Mouse (Mus musculus): ENCODE data around the gene Slco2a1. TPM values are rescaled to one million over a fixed set of nuclear protein-coding genes. Genes with fewer than 3 reads are reported as not detected.

Slco2a1 gene
- total and polyA plus RNA-seq, 3 experiments: 0.01 to 0.11 TPM; not detected in 1

DNA sequence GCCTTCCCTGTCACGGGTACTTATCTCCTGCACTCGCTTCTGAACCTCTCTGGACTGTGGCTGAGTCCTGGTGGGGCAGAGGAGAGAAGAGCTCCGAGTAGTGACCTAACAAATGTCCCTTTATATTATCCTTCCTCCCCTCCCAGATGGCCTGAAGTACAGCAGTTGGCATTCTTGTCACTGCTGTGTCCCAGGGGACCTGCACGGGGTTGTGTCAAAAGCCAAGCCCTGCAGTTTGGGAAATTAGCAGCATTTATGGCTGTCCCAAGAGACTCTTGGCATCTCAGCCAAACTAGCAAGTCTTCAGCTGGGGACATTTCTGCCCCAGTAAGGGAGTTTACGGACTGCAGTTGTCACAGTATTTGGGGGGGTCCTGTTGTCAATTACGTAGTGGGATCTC lies 151.0 kb downstream of the Slco2a1 start:
- Histone ChIP-seq H3K36me3 (replicated peaks) (no peaks in the 10 kb centered on the region), H3K4me1 (ENCODE audit: insufficient read depth, low read depth, low read length) (peaks cover 2% of the 10 kb centered on the region), H3K4me3 (ENCODE audit: low read depth, low read length) (no peak overlapping the region), H3K9me3 (replicated peaks) (no peaks in the 10 kb centered on the region), H3K27me3 (ENCODE audit: insufficient read depth, low read length) (peaks cover 55% of the 10 kb centered on the region)
- TF ChIP-seq TAL1 (conservative IDR thresholded peaks at IDR 0.05; ENCODE audit: low read depth, low read length): no peak
- no peak for ATAC-seq (ENCODE audit: extremely low read depth, insufficient number of reproducible peaks, low FRiP score, poor library complexity, severe bottlenecking)
- no peak for DNase-seq (ENCODE audit: low spot score)

DNA sequence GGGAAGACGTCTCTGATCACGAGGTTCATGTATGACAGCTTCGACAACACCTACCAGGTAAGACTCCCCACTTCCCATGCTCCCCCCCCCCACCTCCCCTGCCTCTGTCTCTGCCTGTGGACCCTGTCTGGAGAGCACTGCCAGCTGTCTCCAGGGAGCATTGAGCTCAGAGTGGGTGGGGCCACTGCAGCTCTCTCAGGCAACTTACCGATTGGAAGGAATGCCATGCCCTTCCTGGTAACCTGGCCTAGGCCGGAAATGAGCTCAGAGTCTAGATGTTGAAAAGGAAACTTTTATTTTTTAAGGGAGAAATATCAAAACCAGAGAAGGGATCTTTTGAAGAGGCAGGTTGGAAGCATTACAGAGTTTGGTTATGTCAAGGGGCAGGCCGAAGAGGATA lies 151.9 kb downstream of the Slco2a1 start:
- H3K27me3 ChIP-seq (ENCODE audit: insufficient read depth, low read length): peaks cover 48% of the 10 kb centered on the region
- ATAC-seq (ENCODE audit: extremely low read depth, insufficient number of reproducible peaks, low FRiP score, poor library complexity, severe bottlenecking) (no peak), DNase-seq (ENCODE audit: low spot score) (no peak)
- no peak overlapping the region for H3K4me3 ChIP-seq (ENCODE audit: low read depth, low read length)
- no peaks in the 10 kb centered on the region for H3K4me1 ChIP-seq (ENCODE audit: insufficient read depth, low read depth, low read length)
- H3K9me3 ChIP-seq (replicated peaks): no peaks in the 10 kb centered on the region
- H3K36me3 ChIP-seq (replicated peaks): no peaks in the 10 kb centered on the region
- TF ChIP-seq GATA1 (IDR thresholded peaks at IDR 0.05; ENCODE audit: borderline replicate concordance, low read length): no peak
- no peak for TF ChIP-seq CTCF (IDR thresholded peaks at IDR 0.05; ENCODE audit: low read depth, low read length)
- TF ChIP-seq POLR2AphosphoS5 (IDR thresholded peaks at IDR 0.05; ENCODE audit: insufficient replicate concordance, low read depth, low read length): no peak
- no peak for TF ChIP-seq TAL1 (conservative IDR thresholded peaks at IDR 0.05; ENCODE audit: low read depth, low read length)
- TF ChIP-seq GATA2 (IDR thresholded peaks at IDR 0.05; ENCODE audit: borderline replicate concordance, low read depth, low read length): no peak

DNA sequence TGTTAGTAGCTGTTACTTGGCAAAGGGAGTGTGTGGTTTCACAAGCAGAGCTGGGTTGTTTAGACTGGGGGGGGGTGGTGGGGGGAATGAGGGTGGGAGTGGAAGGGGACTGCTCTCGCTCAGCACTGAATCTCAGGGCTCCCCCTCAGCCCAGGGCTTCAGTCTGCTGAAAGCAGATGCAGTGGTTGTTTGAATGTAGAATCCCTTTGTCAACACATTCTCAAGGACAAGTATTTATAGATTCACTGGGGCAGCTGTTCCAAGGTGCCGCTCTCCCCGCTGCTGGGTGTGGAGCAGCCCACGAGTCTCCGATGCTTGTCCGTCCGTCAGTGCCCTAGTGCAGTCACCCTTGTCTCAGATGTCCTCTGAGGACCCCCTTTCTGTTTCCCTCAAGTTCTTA lies 152.8 kb downstream of the Slco2a1 start:
- H3K27me3 ChIP-seq (ENCODE audit: insufficient read depth, low read length): peaks cover 45% of the 10 kb centered on the region
- H3K36me3 ChIP-seq (replicated peaks): no peaks in the 10 kb centered on the region
- H3K4me3 ChIP-seq (ENCODE audit: low read depth, low read length): no peak overlapping the region
- no peaks in the 10 kb centered on the region for H3K4me1 ChIP-seq (ENCODE audit: insufficient read depth, low read depth, low read length)
- ATAC-seq (ENCODE audit: extremely low read depth, insufficient number of reproducible peaks, low FRiP score, poor library complexity, severe bottlenecking) (no peak), DNase-seq (ENCODE audit: low spot score) (no peak)
- H3K9me3 ChIP-seq (replicated peaks): no peaks in the 10 kb centered on the region
- TF ChIP-seq CTCF (IDR thresholded peaks at IDR 0.05; ENCODE audit: low read depth, low read length) (no peak), GATA1 (IDR thresholded peaks at IDR 0.05; ENCODE audit: borderline replicate concordance, low read length) (no peak), POLR2AphosphoS5 (IDR thresholded peaks at IDR 0.05; ENCODE audit: insufficient replicate concordance, low read depth, low read length) (no peak), GATA2 (IDR thresholded peaks at IDR 0.05; ENCODE audit: borderline replicate concordance, low read depth, low read length) (no peak), TAL1 (conservative IDR thresholded peaks at IDR 0.05; ENCODE audit: low read depth, low read length) (no peak)

DNA sequence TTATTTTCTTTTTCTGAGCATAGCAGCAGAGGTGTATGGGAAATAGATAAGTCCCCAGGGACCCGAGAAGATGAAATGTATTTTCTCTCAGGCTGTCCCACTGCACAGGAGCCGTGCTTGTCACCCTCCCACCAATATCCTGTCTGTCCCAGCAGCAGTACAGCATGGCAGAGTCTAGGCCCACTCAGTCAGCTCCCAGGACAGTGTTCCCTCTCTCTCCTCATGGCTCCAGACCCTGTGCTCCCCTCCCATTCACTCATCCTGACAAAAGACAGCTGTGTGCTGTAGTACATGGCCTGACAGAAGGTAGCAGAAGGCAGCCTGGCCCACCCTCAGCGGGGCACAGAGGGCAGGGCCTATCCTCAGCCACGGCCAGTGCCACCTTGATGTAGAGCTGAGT lies 155.4 kb downstream of the Slco2a1 start:
- no peak overlapping the region for H3K4me3 ChIP-seq (ENCODE audit: low read depth, low read length)
- no peaks in the 10 kb centered on the region for H3K4me1 ChIP-seq (ENCODE audit: insufficient read depth, low read depth, low read length)
- ATAC-seq (ENCODE audit: extremely low read depth, insufficient number of reproducible peaks, low FRiP score, poor library complexity, severe bottlenecking) (no peak), DNase-seq (ENCODE audit: low spot score) (no peak)
- TF ChIP-seq POLR2AphosphoS5 (IDR thresholded peaks at IDR 0.05; ENCODE audit: insufficient replicate concordance, low read depth, low read length) (no peak), TAL1 (conservative IDR thresholded peaks at IDR 0.05; ENCODE audit: low read depth, low read length) (no peak), GATA2 (IDR thresholded peaks at IDR 0.05; ENCODE audit: borderline replicate concordance, low read depth, low read length) (no peak), CTCF (IDR thresholded peaks at IDR 0.05; ENCODE audit: low read depth, low read length) (no peak), GATA1 (IDR thresholded peaks at IDR 0.05; ENCODE audit: borderline replicate concordance, low read length) (no peak)
- H3K36me3 ChIP-seq (replicated peaks): no peaks in the 10 kb centered on the region
- H3K27me3 ChIP-seq (ENCODE audit: insufficient read depth, low read length): peaks cover 33% of the 10 kb centered on the region; the same call in 1 of the 2 replicates
- H3K9me3 ChIP-seq (replicated peaks): no peaks in the 10 kb centered on the region

DNA sequence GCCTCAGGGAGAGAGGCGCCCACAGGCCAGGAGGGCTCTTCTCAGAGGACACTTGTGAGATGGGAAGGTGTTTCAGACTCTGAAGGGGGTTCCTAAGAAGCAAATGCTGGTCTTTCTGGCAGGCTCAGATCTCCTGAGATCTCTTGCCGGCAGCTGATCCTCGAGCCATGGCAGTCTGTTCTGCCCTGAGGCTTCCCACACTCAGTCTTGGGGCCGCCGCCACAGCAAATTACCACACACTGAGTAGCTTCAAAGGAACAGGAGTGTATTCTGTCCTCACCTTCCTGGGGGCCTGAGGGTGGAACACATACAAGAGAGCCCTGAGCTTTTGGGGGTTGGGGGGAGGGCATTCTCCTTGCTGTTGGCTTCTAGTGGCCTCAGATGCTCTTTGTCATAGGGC lies 156.8 kb downstream of the Slco2a1 start:
- no peaks in the 10 kb centered on the region for H3K4me1 ChIP-seq (ENCODE audit: insufficient read depth, low read depth, low read length)
- no peaks in the 10 kb centered on the region for H3K36me3 ChIP-seq (replicated peaks)
- H3K27me3 ChIP-seq (ENCODE audit: insufficient read depth, low read length): peaks cover 21% of the 10 kb centered on the region; the same call in 1 of the 2 replicates
- no peak for TF ChIP-seq CTCF (IDR thresholded peaks at IDR 0.05; ENCODE audit: low read depth, low read length)
- no peak for TF ChIP-seq GATA1 (IDR thresholded peaks at IDR 0.05; ENCODE audit: borderline replicate concordance, low read length)
- TF ChIP-seq TAL1 (conservative IDR thresholded peaks at IDR 0.05; ENCODE audit: low read depth, low read length): no peak
- TF ChIP-seq GATA2 (IDR thresholded peaks at IDR 0.05; ENCODE audit: borderline replicate concordance, low read depth, low read length): no peak
- no peak for TF ChIP-seq POLR2AphosphoS5 (IDR thresholded peaks at IDR 0.05; ENCODE audit: insufficient replicate concordance, low read depth, low read length)
- ATAC-seq (ENCODE audit: extremely low read depth, insufficient number of reproducible peaks, low FRiP score, poor library complexity, severe bottlenecking) (no peak), DNase-seq (ENCODE audit: low spot score) (no peak)
- no peaks in the 10 kb centered on the region for H3K9me3 ChIP-seq (replicated peaks)
- no peak overlapping the region for H3K4me3 ChIP-seq (ENCODE audit: low read depth, low read length)

Other genes starting within 250 kb of the Slco2a1 start
- gene Ryk, start 153.8 kb upstream of the Slco2a1 start, total RNA-seq (2014; fragmentation: Nextera tagmentation): 110 and 117 TPM in 2 replicates
- 80.1 and 86.5 TPM in 2 replicates for gene Ryk, start 153.8 kb upstream of the Slco2a1 start, total RNA-seq (2017)
- 11.0 and 17.1 TPM in 2 replicates for gene Ryk, start 153.8 kb upstream of the Slco2a1 start, polyA plus RNA-seq (2012)
- not detected in 2 replicates for gene Rab6b, start 123.1 kb downstream of the Slco2a1 start, total RNA-seq (2014; fragmentation: Nextera tagmentation)
- gene Rab6b, start 123.1 kb downstream of the Slco2a1 start, total RNA-seq (2017): 0.06 and 0.16 TPM in 2 replicates
- gene Rab6b, start 123.1 kb downstream of the Slco2a1 start, polyA plus RNA-seq (2012): not detected in 2 replicates
- gene Srprb, start 213.4 kb downstream of the Slco2a1 start, total RNA-seq (2014; fragmentation: Nextera tagmentation): 21.2 and 21.3 TPM in 2 replicates
- gene Srprb, start 213.4 kb downstream of the Slco2a1 start, total RNA-seq (2017): 24.2 and 24.9 TPM in 2 replicates
- gene Srprb, start 213.4 kb downstream of the Slco2a1 start, polyA plus RNA-seq (2012): 15.9 and 26.7 TPM in 2 replicates
- gene Gm20425, start 241.6 kb downstream of the Slco2a1 start, total RNA-seq (2014; fragmentation: Nextera tagmentation): not detected in 2 replicates
- gene Gm20425, start 241.6 kb downstream of the Slco2a1 start, total RNA-seq (2017): not detected in 2 replicates
- 0.03 TPM in 1 of 2 replicates, not detected in the other for gene Gm20425, start 241.6 kb downstream of the Slco2a1 start, polyA plus RNA-seq (2012)
- gene Trf, start 241.7 kb downstream of the Slco2a1 start, total RNA-seq (2014; fragmentation: Nextera tagmentation): 1.6 and 7.4 TPM in 2 replicates
- gene Trf, start 241.7 kb downstream of the Slco2a1 start, total RNA-seq (2017): 26.8 and 33.4 TPM in 2 replicates
- gene Trf, start 241.7 kb downstream of the Slco2a1 start, polyA plus RNA-seq (2012): 0.21 TPM in 1 of 2 replicates, not detected in the other